16 mouse cellular contexts compared by ENCODE assay signal in genomic region chr5:125253448-125253847, GRCm38 (mm10).
"Had no signal": no experiment of that assay in that cellular context is flagged by ENCODE, and none has a peak within 500 bp of the region (broad histone marks: within the 10 kb centered on the region; RNA-seq: fewer than 3 reads in every experiment).

No protein-coding gene starts in this region.

- H3K27me3 ChIP-seq: liver, embryonic 15.5 days; midbrain, embryonic 13.5 days; midbrain, embryonic 15.5 days; neural tube, embryonic 13.5 days; neural tube, embryonic 15.5 days; stomach, embryonic 15.5 days had no signal

- H3K27ac ChIP-seq: liver, embryonic 15.5 days; lung, embryonic 15.5 days; macrophage; midbrain, embryonic 13.5 days; midbrain, embryonic 15.5 days; neural tube, embryonic 13.5 days; stomach, embryonic 15.5 days had no signal

- H3K36me3 ChIP-seq: liver, embryonic 15.5 days; lung, embryonic 15.5 days; midbrain, embryonic 13.5 days; midbrain, embryonic 15.5 days; neural tube, embryonic 13.5 days; neural tube, embryonic 15.5 days; stomach, embryonic 15.5 days had no signal

- H3K4me3 ChIP-seq: liver, embryonic 15.5 days; lung, embryonic 15.5 days; midbrain, embryonic 13.5 days; midbrain, embryonic 15.5 days; neural tube, embryonic 13.5 days; neural tube, embryonic 15.5 days; stomach, embryonic 15.5 days had no signal

- H3K4me1 ChIP-seq: liver, embryonic 15.5 days; midbrain, embryonic 15.5 days had no signal

- DNase-seq: liver, postnatal 0 days; lung, adult 2 months; right cerebral cortex, postnatal 25 days; right cerebral cortex, postnatal 4 days; spleen, adult 18-20 months; thymus, adult 2 months; thymus, postnatal 25 days; thymus, postnatal 4 days had no signal
